Comparison of ENCODE assay signal across 9 mouse cellular contexts in the genomic region with DNA sequence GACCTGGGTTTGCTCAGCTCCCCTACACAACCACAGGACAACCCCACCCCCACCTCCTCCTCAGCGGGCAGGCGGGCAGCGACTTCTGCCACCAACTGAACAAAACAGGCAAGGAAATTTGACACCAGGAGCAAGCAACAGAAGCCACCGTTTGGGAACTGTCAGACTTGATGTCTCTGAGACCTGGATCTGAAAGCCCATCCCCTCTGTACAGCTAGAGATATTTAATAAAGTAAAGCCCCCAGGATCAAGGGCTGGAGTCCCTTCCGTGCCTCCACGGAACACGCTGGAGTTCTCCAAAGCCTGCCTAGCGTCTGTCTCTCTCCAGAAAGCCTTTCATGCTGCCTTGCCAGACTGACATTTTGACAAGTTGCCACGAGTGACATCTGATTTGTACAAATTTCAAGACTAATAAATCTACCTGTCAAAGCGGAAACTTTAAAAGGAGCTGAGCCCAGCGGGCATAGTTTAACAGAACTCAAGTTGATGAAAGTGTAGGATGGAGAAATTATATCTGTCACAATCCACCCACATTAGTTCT.
A peak's percentile ranks its signal among the peaks of the same experiment; 100 is the strongest.
DNase-seq lines count a peak whose midpoint lies in the region; TF ChIP-seq lines count a peak whose summit lies in the region.
"Had no signal": no experiment of that assay in that cellular context is flagged by ENCODE, and none has a peak within 500 bp of the region (broad histone marks: within the 10 kb centered on the region; RNA-seq: fewer than 3 reads in every experiment).

No protein-coding gene starts in this region.

- no peak overlapping the region for H3K4me3 ChIP-seq in cerebellum, adult 2 months (replicated peaks; ENCODE audit: insufficient read depth, low read depth, low read length)
- no peak overlapping the region for H3K4me3 ChIP-seq in layer of hippocampus, adult 2 months

- peaks cover 9% of the 10 kb centered on the region for H3K4me1 ChIP-seq in cerebellum, adult 2 months (ENCODE audit: control insufficient read depth, insufficient read depth, low read length)

- WGBS in cerebellum, adult 2 months: 27% methylated on average over 11 of the region's 11 CpGs

- no peaks in the 10 kb centered on the region for H3K27me3 ChIP-seq in cerebellum, adult 2 months (ENCODE audit: control insufficient read depth, insufficient read depth, low read length)

- H3K27ac ChIP-seq in cerebellum, adult 2 months (ENCODE audit: insufficient read depth, low read length): no peak overlapping the region
- peak overlapping the region; percentile 18; the same call in 1 of the 2 replicates for H3K27ac ChIP-seq in layer of hippocampus, adult 2 months

- peak; percentile 28 to 31 for DNase-seq in cerebellum, adult 2 months
- DNase-seq in cerebellum, postnatal 4 days (ENCODE audit: low spot score in 2 of 2): no peak
- DNase-seq in layer of hippocampus, adult 2 months (ENCODE audit: low spot score in 2 of 2): peak; percentile 18 to 30
- no peak for DNase-seq in layer of hippocampus, postnatal 25 days (ENCODE audit: extremely low spot score in 1 of 2, low spot score in 1 of 2)
- DNase-seq in forelimb bud, embryonic 11.5 days (ENCODE audit: low read depth, low spot score): peak; percentile 78
- peak; percentile 70 for DNase-seq in mesoderm, embryonic 11.5 days (ENCODE audit: low read depth, low spot score)
- no peak for DNase-seq in liver
- no peak for DNase-seq in spleen, adult 18-20 months
- DNase-seq: right cerebral cortex, postnatal 25 days had no signal

- TF ChIP-seq CTCF in cerebellum, adult 2 months (IDR thresholded peaks at IDR 0.05; ENCODE audit: borderline replicate concordance, insufficient read depth, low read depth, low read length): no peak
- TF ChIP-seq CTCF in layer of hippocampus, adult 2 months (conservative IDR thresholded peaks at IDR 0.05): no peak

- TF ChIP-seq POLR2A in cerebellum, adult 2 months (IDR thresholded peaks at IDR 0.05; ENCODE audit: borderline replicate concordance, insufficient read depth, low read length): no peak

Comparison
In these comparisons a context has a peak if more than half of its experiments do, and no peak if none do; other contexts are left out.
1. DNase-seq: peak in cerebellum, adult 2 months (2 of 2), layer of hippocampus, adult 2 months (2 of 2), forelimb bud, embryonic 11.5 days (single experiment) and mesoderm, embryonic 11.5 days (single experiment); none in cerebellum, postnatal 4 days (0 of 2), layer of hippocampus, postnatal 25 days (0 of 2), liver (single experiment) and spleen, adult 18-20 months (0 of 2).